Mouse (Mus musculus): ENCODE data around the gene Mnx1.

GRCm38 (mm10) chr5:29507013-29507412 lies 28.7 kb upstream of the Mnx1 start:
- TF ChIP-seq CTCF (IDR thresholded peaks at IDR 0.05; ENCODE audit: low read depth) (no peak), EP300 (IDR thresholded peaks at IDR 0.05; ENCODE audit: low read depth) (no peak)

Measured in heart, postnatal 0 days (tissue).